Mouse (Mus musculus) intestine, embryonic 15.5 days (tissue): ENCODE measurements around the gene Ttll6. TPM values are rescaled to one million over a fixed set of nuclear protein-coding genes. Genes with fewer than 3 reads are reported as not detected.

Experiments used
- ATAC-seq: fragments of 200-750 bp; cut with Nextera tagmentation; 2 replicates; pipeline ENCODE4 v1.8.0; 2017; ENCODE audit warnings: moderate TSS enrichment, moderate library complexity
- H3K27ac ChIP-seq: fragments of 300-500 bp; sonication (generic); 2 replicates; pipeline ENCODE4 v1.5.1; 2015; ENCODE audit warnings: mild to moderate bottlenecking, inconsistent platforms
- H3K27me3 ChIP-seq: fragments of 300-500 bp; sonication (generic); replicated peaks from 2 replicates; pipeline ENCODE4 v1.6.1; 2015; ENCODE audit warnings: inconsistent platforms
- H3K36me3 ChIP-seq: fragments of 300-500 bp; sonication (generic); 2 replicates; pipeline ENCODE4 v1.6.1; 2015; ENCODE audit warnings: inconsistent platforms
- H3K4me1 ChIP-seq: fragments of 300-500 bp; sonication (generic); replicated peaks from 2 replicates; pipeline ENCODE4 v1.6.1; 2015; ENCODE audit warnings: inconsistent platforms
- H3K4me2 ChIP-seq: fragments of 300-500 bp; sonication (generic); replicated peaks from 2 replicates; pipeline ENCODE4 v1.6.1; 2015; ENCODE audit warnings: mild to moderate bottlenecking, inconsistent platforms
- H3K4me3 ChIP-seq: fragments of 300-500 bp; sonication (generic); replicated peaks from 2 replicates; pipeline ENCODE4 v1.5.1; 2015; ENCODE audit warnings: inconsistent platforms
- H3K9ac ChIP-seq: fragments of 300-500 bp; sonication (generic); 2 replicates; pipeline ENCODE4 v1.6.1; 2015; ENCODE audit warnings: inconsistent platforms
- H3K9me3 ChIP-seq: fragments of 300-500 bp; sonication (generic); 2 replicates; pipeline ENCODE4 v1.6.1; 2016; ENCODE audit warnings: inconsistent platforms
- WGBS: fragments of 180-500 bp; shearing (Covaris S2); methylation state at CpG from one replicate; pipeline ENCODE4 v1.1.7; 2015; 5-methylcytosine and 5-hydroxymethylcytosine counted together
- polyA plus RNA-seq: library from polyadenylated mRNA; unstranded; fragments of >200 nt; fragmentation: Nextera tagmentation; extraction: Ambion mirVana; gene quantifications from 2 replicates; pipeline ENCODE4 v1.2.1, GENCODE M21; 2015

Ttll6 gene
- polyA plus RNA-seq, 1 experiment from 2014 or later: 0.40 TPM

GRCm38 (mm10) chr11:96187321-96187720, 53.7 kb downstream of the Ttll6 start:
- Histone ChIP-seq H3K9ac (no peak overlapping the region), H3K4me2 (no peak overlapping the region), H3K9me3 (no peaks in the 10 kb centered on the region; the same call in 1 of the 2 replicates), H3K27me3 (peaks cover 90% of the 10 kb centered on the region), H3K27ac (no peak overlapping the region), H3K36me3 (no peaks in the 10 kb centered on the region), H3K4me3 (no peak overlapping the region), H3K4me1 (no peaks in the 10 kb centered on the region)
- 18% methylated on average over 4 of the region's 4 CpGs for WGBS
- no peak for ATAC-seq

- under 1% methylated on average over 28 of the region's 28 CpGs for WGBS
- H3K4me2 ChIP-seq: no peak overlapping the region
- no peaks in the 10 kb centered on the region for H3K9me3 ChIP-seq
- H3K36me3 ChIP-seq: no peaks in the 10 kb centered on the region
- H3K27me3 ChIP-seq: peaks cover 95% of the 10 kb centered on the region
- no peak overlapping the region for H3K27ac ChIP-seq
- H3K4me3 ChIP-seq: no peak overlapping the region
- ATAC-seq: no peak
- no peak overlapping the region for H3K9ac ChIP-seq
- peaks cover 9% of the 10 kb centered on the region for H3K4me1 ChIP-seq
Observed at GRCm38 (mm10) chr11:96189810-96190522, 56.4 kb downstream of the Ttll6 start.

- peaks cover 9% of the 10 kb centered on the region for H3K4me1 ChIP-seq
Observed at GRCm38 (mm10) chr11:96191132-96191531, 57.5 kb downstream of the Ttll6 start.

GRCm38 (mm10) chr11:96193521-96194400, 60.2 kb downstream of the Ttll6 start, which contains the start of gene Hoxb13:
Hoxb13 (plus strand) TSS chr11:96194316.
- 0 out of 2 replicates have a peak, but pooled peaks have one; percentile 43 for ATAC-seq
- 0 out of 2 replicates have a peak within 1 kb of the TSS, but pooled peaks have one; percentile 0 for H3K9ac ChIP-seq
- peak within 1 kb of the TSS; percentile 45 for H3K4me2 ChIP-seq
- peak within 1 kb of the TSS; percentile 25 for H3K4me3 ChIP-seq
- H3K4me1 ChIP-seq: peaks cover 9% of the 10 kb centered on the region
- WGBS: under 1% methylated on average over 35 of the region's 35 CpGs
- H3K9me3 ChIP-seq: no peaks in the 10 kb centered on the region
- H3K27me3 ChIP-seq: peaks cover 96% of the 10 kb centered on the region
- H3K36me3 ChIP-seq: no peaks in the 10 kb centered on the region
- H3K27ac ChIP-seq: no peak within 1 kb of the TSS

More at GRCm38 (mm10) chr11:96191132-96191531, 57.5 kb downstream of the Ttll6 start:
- no peak for ATAC-seq
- H3K27me3 ChIP-seq: peaks cover 94% of the 10 kb centered on the region
- no peaks in the 10 kb centered on the region for H3K9me3 ChIP-seq
- H3K9ac ChIP-seq: no peak overlapping the region
- H3K4me2 ChIP-seq: no peak overlapping the region
- whole genome bisulfite sequencing: 6% methylated on average over 5 of the region's 5 CpGs
- no peaks in the 10 kb centered on the region for H3K36me3 ChIP-seq
- no peak overlapping the region for H3K27ac ChIP-seq
- no peak overlapping the region for H3K4me3 ChIP-seq

GRCm38 (mm10) chr11:96194401-96194710, 60.8 kb downstream of the Ttll6 start:
- Histone ChIP-seq H3K27ac (no peak overlapping the region), H3K4me1 (peaks cover 9% of the 10 kb centered on the region), H3K4me3 (peak overlapping the region; percentile 25), H3K4me2 (peak overlapping the region; percentile 45), H3K9ac (0 out of 2 replicates have a peak overlapping the region, but pooled peaks have one; percentile 0), H3K27me3 (peaks cover 95% of the 10 kb centered on the region), H3K36me3 (no peaks in the 10 kb centered on the region), H3K9me3 (no peaks in the 10 kb centered on the region)
- no peak for ATAC-seq
- whole genome bisulfite sequencing: 2% methylated on average over 10 of the region's 10 CpGs

GRCm38 (mm10) chr11:96194961-96195640, 61.5 kb downstream of the Ttll6 start:
- no peaks in the 10 kb centered on the region for H3K9me3 ChIP-seq
- ATAC-seq: no peak
- H3K4me2 ChIP-seq: no peak overlapping the region
- H3K27me3 ChIP-seq: peaks cover 98% of the 10 kb centered on the region
- no peak overlapping the region for H3K27ac ChIP-seq
- H3K9ac ChIP-seq: no peak overlapping the region
- no peak overlapping the region for H3K4me3 ChIP-seq
- 9% methylated on average over 11 of the region's 11 CpGs for WGBS
- H3K36me3 ChIP-seq: no peaks in the 10 kb centered on the region
- H3K4me1 ChIP-seq: peaks cover 9% of the 10 kb centered on the region

- H3K36me3 ChIP-seq: no peaks in the 10 kb centered on the region
- 0 out of 2 replicates have a peak overlapping the region, but pooled peaks have one; percentile 1 for H3K4me3 ChIP-seq
- peaks cover 9% of the 10 kb centered on the region for H3K4me1 ChIP-seq
- ATAC-seq: no peak
- no peak overlapping the region for H3K9ac ChIP-seq
- whole genome bisulfite sequencing: 2% methylated on average over 20 of the region's 20 CpGs
- H3K9me3 ChIP-seq: no peaks in the 10 kb centered on the region
- no peak overlapping the region for H3K4me2 ChIP-seq
- H3K27ac ChIP-seq: no peak overlapping the region
- H3K27me3 ChIP-seq: peaks cover 98% of the 10 kb centered on the region
Observed at GRCm38 (mm10) chr11:96195769-96196280, 62.2 kb downstream of the Ttll6 start.

- Histone ChIP-seq H3K4me1 (peaks cover 9% of the 10 kb centered on the region), H3K4me3 (no peak overlapping the region), H3K4me2 (no peak overlapping the region), H3K27ac (no peak overlapping the region), H3K9ac (no peak overlapping the region), H3K36me3 (no peaks in the 10 kb centered on the region), H3K9me3 (no peaks in the 10 kb centered on the region), H3K27me3 (peaks cover 95% of the 10 kb centered on the region)
- WGBS: 0% methylated on average over 12 of the region's 12 CpGs
- ATAC-seq: no peak
Observed at GRCm38 (mm10) chr11:96198642-96199041, 65.1 kb downstream of the Ttll6 start.

GRCm38 (mm10) chr11:96199181-96200086, 65.8 kb downstream of the Ttll6 start:
- Histone ChIP-seq H3K9ac (no peak overlapping the region), H3K27me3 (peaks cover 95% of the 10 kb centered on the region), H3K4me1 (peaks cover 2% of the 10 kb centered on the region; the same call in 1 of the 2 replicates), H3K4me2 (no peak overlapping the region), H3K9me3 (no peaks in the 10 kb centered on the region), H3K27ac (no peak overlapping the region), H3K4me3 (no peak overlapping the region), H3K36me3 (no peaks in the 10 kb centered on the region)
- 3% methylated on average over 22 of the region's 22 CpGs for WGBS
- ATAC-seq: no peak

GRCm38 (mm10) chr11:96200183-96200655, 66.6 kb downstream of the Ttll6 start:
- Histone ChIP-seq H3K4me3 (no peak overlapping the region), H3K27me3 (peaks cover 92% of the 10 kb centered on the region), H3K4me2 (no peak overlapping the region), H3K27ac (no peak overlapping the region), H3K9me3 (no peaks in the 10 kb centered on the region), H3K36me3 (no peaks in the 10 kb centered on the region), H3K4me1 (no peaks in the 10 kb centered on the region), H3K9ac (no peak overlapping the region)
- no peak for ATAC-seq
- WGBS: 1% methylated on average over 14 of the region's 14 CpGs

GRCm38 (mm10) chr11:96201741-96202140, 68.2 kb downstream of the Ttll6 start:
- peaks cover 92% of the 10 kb centered on the region for H3K27me3 ChIP-seq
- ATAC-seq: no peak

More at GRCm38 (mm10) chr11:96201741-96202140, 68.2 kb downstream of the Ttll6 start:
- H3K9me3 ChIP-seq: no peaks in the 10 kb centered on the region
- H3K4me3 ChIP-seq: no peak overlapping the region
- no peak overlapping the region for H3K4me2 ChIP-seq
- H3K27ac ChIP-seq: no peak overlapping the region
- no peak overlapping the region for H3K9ac ChIP-seq
- H3K36me3 ChIP-seq: no peaks in the 10 kb centered on the region
- no peaks in the 10 kb centered on the region for H3K4me1 ChIP-seq
